Mouse (Mus musculus) thymus, adult 2 months (tissue): ENCODE measurements around the gene Spats2.

Experiments used
- CTCF ChIP-seq: fragments of 200-500 bp; IDR thresholded peaks from 2 replicates; pipeline ENCODE4 v1.5.1; 2012; ENCODE audit warnings: mild to moderate bottlenecking, control low read depth, low read length, moderate library complexity, borderline replicate concordance; ENCODE audit not compliant: control insufficient read depth, poor library complexity, insufficient read depth; ENCODE audit errors: extremely low read depth
- POLR2A ChIP-seq: fragments of 200-500 bp; IDR thresholded peaks from 2 replicates; pipeline ENCODE4 v1.6.1; 2012; ENCODE audit warnings: mild to moderate bottlenecking, low read length, control low read depth, moderate library complexity; ENCODE audit not compliant: control insufficient read depth, poor library complexity, insufficient read depth; ENCODE audit errors: extremely low read depth

DNA sequence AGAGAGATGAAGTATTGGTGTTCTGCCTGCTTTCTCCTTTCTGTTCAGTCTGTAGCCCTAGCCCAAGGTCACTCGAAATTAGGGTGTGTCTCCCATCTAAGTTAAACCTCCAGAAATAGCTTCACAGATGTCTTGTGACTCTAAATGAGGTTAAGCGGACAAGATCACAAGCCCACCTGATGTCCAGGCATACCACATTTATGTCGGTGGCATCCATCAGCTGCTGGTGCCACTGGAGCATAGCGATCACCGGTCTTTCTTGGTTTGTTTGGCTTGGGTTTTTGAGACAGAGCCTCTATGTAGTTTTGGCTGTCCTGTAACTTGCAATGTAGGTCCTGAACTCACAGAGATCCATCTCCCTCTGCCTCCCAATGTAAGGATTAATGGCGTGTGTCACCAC, 128.1 kb downstream of the Spats2 start:
- TF ChIP-seq CTCF (no peak), POLR2A (no peak)
